Mouse (Mus musculus): ENCODE measurements around the gene Nphs1. TPM values are rescaled to one million over a fixed set of nuclear protein-coding genes. Genes with fewer than 3 reads are reported as not detected.

The Nphs1 gene
- polyA plus RNA-seq, 1 experiment from 2014 or later: 0.46 TPM

DNA sequence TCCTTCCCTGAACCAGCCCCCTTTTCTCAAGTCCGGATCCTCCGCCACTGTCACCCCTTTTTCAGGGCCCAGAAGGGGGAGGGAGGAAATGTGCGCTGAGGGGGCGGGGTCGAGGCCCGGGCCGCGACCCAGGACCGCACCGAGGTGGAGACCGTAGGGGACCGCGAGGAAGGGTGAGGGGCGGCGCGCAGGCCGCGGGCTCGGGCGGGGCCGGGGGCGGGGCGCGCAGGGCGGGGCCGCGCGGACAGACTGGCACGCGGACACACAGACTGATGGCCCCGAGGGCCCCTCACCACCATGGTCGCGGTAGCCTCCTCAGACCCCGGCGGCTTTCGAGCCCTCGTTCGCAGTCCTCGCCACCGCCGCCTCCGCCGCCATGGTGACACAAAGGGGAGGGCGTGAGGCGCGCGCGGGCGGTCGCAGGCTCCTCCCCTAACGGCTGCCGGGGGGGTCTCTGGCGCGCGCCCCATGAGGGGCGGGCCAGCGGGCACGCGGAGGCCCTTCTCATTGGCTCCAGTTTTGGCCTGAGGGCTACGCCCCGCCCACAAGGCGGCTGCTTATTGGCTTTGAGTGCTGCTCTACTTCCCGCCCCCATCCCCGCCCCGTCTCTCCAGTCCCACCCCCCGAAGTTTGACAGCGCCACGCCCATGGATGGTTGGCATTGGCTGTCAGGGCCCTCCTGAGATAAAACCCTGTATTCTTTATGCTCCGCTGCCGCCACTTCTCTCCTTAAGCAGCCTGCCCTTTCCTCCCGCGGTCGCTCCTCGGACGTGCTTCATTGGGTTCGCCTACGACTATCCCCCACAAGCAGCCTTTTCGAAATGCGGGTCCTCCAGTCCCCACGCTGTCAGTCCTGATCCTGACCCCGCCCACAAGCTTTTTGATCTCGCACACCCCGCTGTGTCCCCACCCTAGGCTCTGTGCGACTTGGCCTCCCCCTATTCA is 76.8 kb downstream of the Nphs1 start, which contains the start of gene Arhgap33:
Arhgap33 (minus strand) TSS at position 428 of the 945 bp plus-strand sequence.
- WGBS: under 1% methylated on average over 71 of the region's 84 CpGs
- H3K4me2 ChIP-seq (ENCODE audit: low read length): peak within 1 kb of the TSS; percentile 89
- H3K9ac ChIP-seq (ENCODE audit: low read depth, low read length): peak within 1 kb of the TSS; percentile 93
- peaks cover 35% of the 10 kb centered on the region for H3K4me1 ChIP-seq (ENCODE audit: control insufficient read depth, insufficient read depth, low read length)
- peak within 1 kb of the TSS; percentile 96 for H3K27ac ChIP-seq (ENCODE audit: low read length)
- no peaks in the 10 kb centered on the region for H3K9me3 ChIP-seq (replicated peaks; ENCODE audit: control insufficient read depth, low read length, poor library complexity, severe bottlenecking)
- no peaks in the 10 kb centered on the region for H3K27me3 ChIP-seq (ENCODE audit: control insufficient read depth, insufficient read depth, low read depth, low read length)
- peak; percentile 90 for ATAC-seq
- H3K4me3 ChIP-seq (ENCODE audit: low read depth, low read length): peak within 1 kb of the TSS; percentile 80
- H3K36me3 ChIP-seq (ENCODE audit: control insufficient read depth, insufficient read depth, low read length): peaks cover 13% of the 10 kb centered on the region; the same call in 1 of the 2 replicates

Other genes with a start within 250 kb of the Nphs1 start
- gene Polr2i, start 226.4 kb upstream of the Nphs1 start, polyA plus RNA-seq (2015; fragmentation: Nextera tagmentation; extraction: Ambion mirVana): 158 and 166 TPM in 2 replicates
- 436 and 442 TPM in 2 replicates for gene Tbcb, start 226.0 kb upstream of the Nphs1 start, polyA plus RNA-seq (2015; fragmentation: Nextera tagmentation; extraction: Ambion mirVana)
- gene Ovol3, start 222.6 kb upstream of the Nphs1 start, polyA plus RNA-seq (2015; fragmentation: Nextera tagmentation; extraction: Ambion mirVana): not detected in 2 replicates
- gene Thap8, start 178.2 kb upstream of the Nphs1 start, polyA plus RNA-seq (2015; fragmentation: Nextera tagmentation; extraction: Ambion mirVana): 0.51 and 1.3 TPM in 2 replicates
- gene Wdr62, start 177.9 kb upstream of the Nphs1 start, polyA plus RNA-seq (2015; fragmentation: Nextera tagmentation; extraction: Ambion mirVana): 3.8 and 4.0 TPM in 2 replicates
- gene Clip3, start 166.6 kb upstream of the Nphs1 start, polyA plus RNA-seq (2015; fragmentation: Nextera tagmentation; extraction: Ambion mirVana): 100 and 124 TPM in 2 replicates
- gene Alkbh6, start 149.6 kb upstream of the Nphs1 start, polyA plus RNA-seq (2015; fragmentation: Nextera tagmentation; extraction: Ambion mirVana): 120 and 127 TPM in 2 replicates
- 13.4 and 16.0 TPM in 2 replicates for gene Syne4, start 143.5 kb upstream of the Nphs1 start, polyA plus RNA-seq (2015; fragmentation: Nextera tagmentation; extraction: Ambion mirVana)
- not detected in 2 replicates for gene E130208F15Rik, start 136.6 kb upstream of the Nphs1 start, polyA plus RNA-seq (2015; fragmentation: Nextera tagmentation; extraction: Ambion mirVana)
- gene Sdhaf1, start 134.4 kb upstream of the Nphs1 start, polyA plus RNA-seq (2015; fragmentation: Nextera tagmentation; extraction: Ambion mirVana): 15.2 and 16.9 TPM in 2 replicates
- gene Lrfn3, start 95.5 kb upstream of the Nphs1 start, polyA plus RNA-seq (2015; fragmentation: Nextera tagmentation; extraction: Ambion mirVana): 15.2 and 15.7 TPM in 2 replicates
- 15.3 and 23.5 TPM in 2 replicates for gene Tyrobp, start 44.6 kb upstream of the Nphs1 start, polyA plus RNA-seq (2015; fragmentation: Nextera tagmentation; extraction: Ambion mirVana)
- not detected in 2 replicates for gene Hcst, start 38.5 kb upstream of the Nphs1 start, polyA plus RNA-seq (2015; fragmentation: Nextera tagmentation; extraction: Ambion mirVana)
- 2.7 and 2.9 TPM in 2 replicates for gene Nfkbid, start 36.6 kb upstream of the Nphs1 start, polyA plus RNA-seq (2015; fragmentation: Nextera tagmentation; extraction: Ambion mirVana)
- 761 and 788 TPM in 2 replicates for gene Aplp1, start 12.8 kb upstream of the Nphs1 start, polyA plus RNA-seq (2015; fragmentation: Nextera tagmentation; extraction: Ambion mirVana)
- gene Kirrel2, start 625 bp upstream of the Nphs1 start, polyA plus RNA-seq (2015; fragmentation: Nextera tagmentation; extraction: Ambion mirVana): 0.67 and 0.73 TPM in 2 replicates
- gene Prodh2, start 35.3 kb downstream of the Nphs1 start, polyA plus RNA-seq (2015; fragmentation: Nextera tagmentation; extraction: Ambion mirVana): not detected in 2 replicates
- 140 and 149 TPM in 2 replicates for gene Arhgap33, start 76.7 kb downstream of the Nphs1 start, polyA plus RNA-seq (2015; fragmentation: Nextera tagmentation; extraction: Ambion mirVana)
- 7.5 and 11.2 TPM in 2 replicates for gene Hspb6, start 93.9 kb downstream of the Nphs1 start, polyA plus RNA-seq (2015; fragmentation: Nextera tagmentation; extraction: Ambion mirVana)
- 8.2 and 8.5 TPM in 2 replicates for gene Proser3, start 94.0 kb downstream of the Nphs1 start, polyA plus RNA-seq (2015; fragmentation: Nextera tagmentation; extraction: Ambion mirVana)
- 52.1 and 63.8 TPM in 2 replicates for gene Lin37, start 101.5 kb downstream of the Nphs1 start, polyA plus RNA-seq (2015; fragmentation: Nextera tagmentation; extraction: Ambion mirVana)
- 82.0 and 88.4 TPM in 2 replicates for gene U2af1l4, start 105.0 kb downstream of the Nphs1 start, polyA plus RNA-seq (2015; fragmentation: Nextera tagmentation; extraction: Ambion mirVana)
- 18.6 and 19.2 TPM in 2 replicates for gene Gm49396, start 105.0 kb downstream of the Nphs1 start, polyA plus RNA-seq (2015; fragmentation: Nextera tagmentation; extraction: Ambion mirVana)
- gene Psenen, start 105.3 kb downstream of the Nphs1 start, polyA plus RNA-seq (2015; fragmentation: Nextera tagmentation; extraction: Ambion mirVana): 116 and 124 TPM in 2 replicates
- 4.5 and 4.8 TPM in 2 replicates for gene Igflr1, start 107.1 kb downstream of the Nphs1 start, polyA plus RNA-seq (2015; fragmentation: Nextera tagmentation; extraction: Ambion mirVana)
- 9.1 and 11.0 TPM in 2 replicates for gene Kmt2b, start 130.4 kb downstream of the Nphs1 start, polyA plus RNA-seq (2015; fragmentation: Nextera tagmentation; extraction: Ambion mirVana)
- gene Zbtb32, start 140.6 kb downstream of the Nphs1 start, polyA plus RNA-seq (2015; fragmentation: Nextera tagmentation; extraction: Ambion mirVana): 0.20 and 0.22 TPM in 2 replicates
- 0.29 and 0.46 TPM in 2 replicates for gene Upk1a, start 154.5 kb downstream of the Nphs1 start, polyA plus RNA-seq (2015; fragmentation: Nextera tagmentation; extraction: Ambion mirVana)
- gene Cox6b1, start 167.8 kb downstream of the Nphs1 start, polyA plus RNA-seq (2015; fragmentation: Nextera tagmentation; extraction: Ambion mirVana): 1,035 and 1,037 TPM in 2 replicates
- gene Etv2, start 177.5 kb downstream of the Nphs1 start, polyA plus RNA-seq (2015; fragmentation: Nextera tagmentation; extraction: Ambion mirVana): not detected in 2 replicates
- 127 and 132 TPM in 2 replicates for gene Rbm42, start 192.0 kb downstream of the Nphs1 start, polyA plus RNA-seq (2015; fragmentation: Nextera tagmentation; extraction: Ambion mirVana)
- 24.4 and 26.9 TPM in 2 replicates for gene Haus5, start 206.7 kb downstream of the Nphs1 start, polyA plus RNA-seq (2015; fragmentation: Nextera tagmentation; extraction: Ambion mirVana)
- not detected in 2 replicates for gene Pmis2, start 213.3 kb downstream of the Nphs1 start, polyA plus RNA-seq (2015; fragmentation: Nextera tagmentation; extraction: Ambion mirVana)
- gene 2200002J24Rik, start 240.6 kb downstream of the Nphs1 start, polyA plus RNA-seq (2015; fragmentation: Nextera tagmentation; extraction: Ambion mirVana): not detected in 2 replicates

Data from midbrain, embryonic 16.5 days (tissue).